Mouse (Mus musculus): ENCODE results near the gene Bricd5. TPM values are rescaled to one million over a fixed set of nuclear protein-coding genes. Genes with fewer than 3 reads are reported as not detected.

Gene Bricd5
- polyA plus RNA-seq, 1 experiment from 2014 or later = 1.6 TPM

- Histone ChIP-seq H3K9ac (ENCODE audit: low read depth, low read length) (peak overlapping the region; percentile 67), H3K4me3 (replicated peaks; ENCODE audit: low read depth, low read length) (peak overlapping the region; percentile 71), H3K27me3 (ENCODE audit: insufficient read depth, low read length) (no peaks in the 10 kb centered on the region), H3K4me1 (replicated peaks; ENCODE audit: insufficient read depth, low read length) (no peaks in the 10 kb centered on the region; the same call in 1 of the 2 replicates), H3K9me3 (replicated peaks; ENCODE audit: low read length) (no peaks in the 10 kb centered on the region), H3K27ac (0 out of 2 replicates have a peak overlapping the region, but pooled peaks have one; percentile 36), H3K4me2 (ENCODE audit: low read length) (peak overlapping the region; percentile 99), H3K36me3 (ENCODE audit: insufficient read depth, low read length) (no peaks in the 10 kb centered on the region)
- DNase-seq (ENCODE audit: low spot score) = peak; percentile 59
- TF ChIP-seq CTCF (IDR thresholded peaks at IDR 0.05; ENCODE audit: low read depth) = no peak
- peak; percentile 42 for ATAC-seq (replicated peaks; ENCODE audit: low FRiP score, low read depth)
- WGBS = under 1% methylated on average over 38 of the region's 81 CpGs
These were observed 15.1 kb downstream of the Bricd5 start for GRCm38 (mm10) chr17:24488662-24489264.

- ATAC-seq (replicated peaks; ENCODE audit: low FRiP score, low read depth) = no peak; the same call in 1 of the 2 replicates
- TF ChIP-seq CTCF (IDR thresholded peaks at IDR 0.05; ENCODE audit: low read depth) = no peak
- no peak overlapping the region for H3K27ac ChIP-seq
These were observed 15.8 kb downstream of the Bricd5 start for GRCm38 (mm10) chr17:24489265-24490030.

DNA sequence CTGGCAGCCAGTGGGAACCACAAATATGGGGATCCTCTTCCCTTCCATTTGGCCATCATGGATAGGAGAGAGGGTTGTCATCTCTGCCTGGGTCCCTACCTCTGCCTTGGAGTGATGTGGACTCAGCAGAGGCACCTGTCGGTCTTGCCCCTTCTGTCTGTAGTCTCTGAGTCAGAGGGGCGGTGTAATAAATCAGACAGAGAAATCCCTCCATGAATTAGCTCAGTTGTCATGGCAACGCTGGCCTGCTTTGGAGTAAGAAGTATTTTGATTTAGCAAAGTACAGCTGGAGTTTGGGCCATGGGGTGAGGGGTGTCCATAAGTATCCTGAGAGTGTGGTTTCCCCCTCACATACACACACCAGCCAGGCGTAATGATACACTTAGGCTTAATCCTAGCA lies 16.7 kb downstream of the Bricd5 start:
- H3K4me1 ChIP-seq (replicated peaks; ENCODE audit: insufficient read depth, low read length) = no peaks in the 10 kb centered on the region; the same call in 1 of the 2 replicates
- H3K27ac ChIP-seq = no peak overlapping the region
- DNase-seq (ENCODE audit: low spot score) (no peak), ATAC-seq (replicated peaks; ENCODE audit: low FRiP score, low read depth) (no peak)
- H3K4me2 ChIP-seq (ENCODE audit: low read length) = no peak overlapping the region
- WGBS = 76% methylated on average over 4 of the region's 4 CpGs
- no peak for TF ChIP-seq CTCF (IDR thresholded peaks at IDR 0.05; ENCODE audit: low read depth)
- no peaks in the 10 kb centered on the region for H3K36me3 ChIP-seq (ENCODE audit: insufficient read depth, low read length)
- no peaks in the 10 kb centered on the region for H3K9me3 ChIP-seq (replicated peaks; ENCODE audit: low read length)
- H3K9ac ChIP-seq (ENCODE audit: low read depth, low read length) = no peak overlapping the region
- H3K27me3 ChIP-seq (ENCODE audit: insufficient read depth, low read length) = no peaks in the 10 kb centered on the region
- H3K4me3 ChIP-seq (replicated peaks; ENCODE audit: low read depth, low read length) = no peak overlapping the region

More at GRCm38 (mm10) chr17:24489265-24490030, 15.8 kb downstream of the Bricd5 start:
- Histone ChIP-seq H3K36me3 (ENCODE audit: insufficient read depth, low read length) (no peaks in the 10 kb centered on the region), H3K9me3 (replicated peaks; ENCODE audit: low read length) (no peaks in the 10 kb centered on the region), H3K9ac (ENCODE audit: low read depth, low read length) (peak overlapping the region; percentile 67), H3K27me3 (ENCODE audit: insufficient read depth, low read length) (no peaks in the 10 kb centered on the region), H3K4me1 (replicated peaks; ENCODE audit: insufficient read depth, low read length) (no peaks in the 10 kb centered on the region; the same call in 1 of the 2 replicates), H3K4me3 (replicated peaks; ENCODE audit: low read depth, low read length) (peak overlapping the region; percentile 71), H3K4me2 (ENCODE audit: low read length) (peak overlapping the region; percentile 99)
- 22% methylated on average over 18 of the region's 19 CpGs for WGBS
- DNase-seq (ENCODE audit: low spot score) = no peak

- no peaks in the 10 kb centered on the region for H3K4me1 ChIP-seq (replicated peaks; ENCODE audit: insufficient read depth, low read length)
- WGBS = 43% methylated on average over 2 of the region's 2 CpGs
These were observed 21.1 kb downstream of the Bricd5 start for GRCm38 (mm10) chr17:24494627-24495335.

DNA sequence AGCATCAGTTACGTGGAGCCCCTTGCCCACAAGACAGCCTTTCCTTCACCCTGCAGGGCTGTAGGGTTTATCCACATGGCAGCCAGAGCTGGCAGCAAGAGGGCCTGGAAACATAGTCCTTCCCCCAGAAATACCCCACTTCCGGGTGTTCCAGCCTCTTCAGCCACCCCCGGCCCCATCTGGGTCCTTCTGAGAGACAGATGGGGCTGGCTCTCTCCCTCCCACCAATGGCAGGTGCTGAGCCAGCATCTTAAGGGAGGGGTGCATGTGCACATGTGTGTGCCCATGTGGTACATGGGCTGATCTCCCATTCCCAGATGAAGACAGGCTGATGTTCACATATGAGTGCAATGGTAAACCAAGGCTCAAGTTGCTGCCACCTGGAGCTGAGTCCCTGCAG lies 21.8 kb downstream of the Bricd5 start:
- Histone ChIP-seq H3K36me3 (ENCODE audit: insufficient read depth, low read length) (no peaks in the 10 kb centered on the region), H3K27ac (no peak overlapping the region), H3K4me2 (ENCODE audit: low read length) (no peak overlapping the region), H3K27me3 (ENCODE audit: insufficient read depth, low read length) (no peaks in the 10 kb centered on the region), H3K4me3 (replicated peaks; ENCODE audit: low read depth, low read length) (no peak overlapping the region), H3K9me3 (replicated peaks; ENCODE audit: low read length) (no peaks in the 10 kb centered on the region), H3K4me1 (replicated peaks; ENCODE audit: insufficient read depth, low read length) (no peaks in the 10 kb centered on the region), H3K9ac (ENCODE audit: low read depth, low read length) (0 out of 2 replicates have a peak overlapping the region, but pooled peaks have one; percentile 18)
- no peak for ATAC-seq (replicated peaks; ENCODE audit: low FRiP score, low read depth)
- no peak for TF ChIP-seq CTCF (IDR thresholded peaks at IDR 0.05; ENCODE audit: low read depth)
- no peak for DNase-seq (ENCODE audit: low spot score)
- WGBS = 73% methylated on average over 3 of the region's 3 CpGs

More at GRCm38 (mm10) chr17:24494627-24495335, 21.1 kb downstream of the Bricd5 start:
- no peak overlapping the region for H3K4me2 ChIP-seq (ENCODE audit: low read length)
- no peaks in the 10 kb centered on the region for H3K36me3 ChIP-seq (ENCODE audit: insufficient read depth, low read length)
- no peaks in the 10 kb centered on the region for H3K9me3 ChIP-seq (replicated peaks; ENCODE audit: low read length)
- no peaks in the 10 kb centered on the region for H3K27me3 ChIP-seq (ENCODE audit: insufficient read depth, low read length)
- no peak overlapping the region for H3K9ac ChIP-seq (ENCODE audit: low read depth, low read length)
- no peak overlapping the region for H3K27ac ChIP-seq
- ATAC-seq (replicated peaks; ENCODE audit: low FRiP score, low read depth) (no peak), DNase-seq (ENCODE audit: low spot score) (peak; percentile 84)
- peak; percentile 75 for TF ChIP-seq CTCF (IDR thresholded peaks at IDR 0.05; ENCODE audit: low read depth)
- H3K4me3 ChIP-seq (replicated peaks; ENCODE audit: low read depth, low read length) = no peak overlapping the region

- H3K4me3 ChIP-seq (replicated peaks; ENCODE audit: low read depth, low read length) = no peak overlapping the region
- H3K4me1 ChIP-seq (replicated peaks; ENCODE audit: insufficient read depth, low read length) = no peaks in the 10 kb centered on the region
- WGBS = 76% methylated on average over 1 of the region's 1 CpGs
- no peak for TF ChIP-seq CTCF (IDR thresholded peaks at IDR 0.05; ENCODE audit: low read depth)
- 0 out of 2 replicates have a peak overlapping the region, but pooled peaks have one; percentile 18 for H3K9ac ChIP-seq (ENCODE audit: low read depth, low read length)
- no peaks in the 10 kb centered on the region for H3K27me3 ChIP-seq (ENCODE audit: insufficient read depth, low read length)
- H3K9me3 ChIP-seq (replicated peaks; ENCODE audit: low read length) = no peaks in the 10 kb centered on the region
- no peak overlapping the region for H3K27ac ChIP-seq
- H3K36me3 ChIP-seq (ENCODE audit: insufficient read depth, low read length) = no peaks in the 10 kb centered on the region
- no peak for ATAC-seq (replicated peaks; ENCODE audit: low FRiP score, low read depth)
- no peak for DNase-seq (ENCODE audit: low spot score)
- H3K4me2 ChIP-seq (ENCODE audit: low read length) = no peak overlapping the region
These were observed 22.3 kb downstream of the Bricd5 start for GRCm38 (mm10) chr17:24496026-24496425.
